Mouse (Mus musculus) inflammation-experienced regulatory T-cells, adult 6 months (primary cell): ENCODE measurements around the gene Shroom3. TPM values are rescaled to one million over a fixed set of nuclear protein-coding genes. Genes with fewer than 3 reads are reported as not detected.

ENCODE experiments used
- ATAC-seq: one replicate; pipeline ENCODE4 v1.8.0; 2017
- polyA plus RNA-seq, 3 experiments: library from polyadenylated mRNA; unstranded; fragments of 100-300 nt; shearing (Covaris generic); gene quantifications; one replicate each; pipeline ENCODE4 v1.2.1; 2017

Gene Shroom3
- polyA plus RNA-seq: under 1 TPM in 1 of 3 experiments, not detected in 2; 0.05 TPM

DNA sequence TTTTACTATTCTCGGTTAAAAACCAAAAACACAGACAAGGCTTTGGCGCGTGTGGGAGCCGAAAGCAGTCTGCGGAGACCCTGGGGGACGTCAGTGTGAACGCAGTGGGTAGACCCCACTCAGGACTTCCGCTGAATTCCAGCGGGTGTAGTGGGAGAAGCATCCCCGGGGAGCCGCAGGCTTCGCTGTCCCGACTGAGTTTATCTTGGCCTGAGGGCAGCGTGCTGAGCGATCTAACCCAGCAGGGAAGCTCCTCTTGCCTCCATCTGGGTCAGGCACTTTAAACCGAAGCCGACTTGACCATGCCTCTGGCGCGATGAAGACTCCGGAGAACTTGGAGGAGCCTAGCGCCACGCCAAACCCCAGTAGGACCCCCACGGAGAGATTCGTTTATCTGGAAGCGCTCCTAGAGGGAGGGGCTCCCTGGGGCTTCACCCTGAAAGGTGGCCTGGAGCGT is at the start of gene Shroom3:
Gene Shroom3, plus strand, starts transcription at position 85 of the 457 bp plus-strand sequence.
- ATAC-seq: no peak

DNA sequence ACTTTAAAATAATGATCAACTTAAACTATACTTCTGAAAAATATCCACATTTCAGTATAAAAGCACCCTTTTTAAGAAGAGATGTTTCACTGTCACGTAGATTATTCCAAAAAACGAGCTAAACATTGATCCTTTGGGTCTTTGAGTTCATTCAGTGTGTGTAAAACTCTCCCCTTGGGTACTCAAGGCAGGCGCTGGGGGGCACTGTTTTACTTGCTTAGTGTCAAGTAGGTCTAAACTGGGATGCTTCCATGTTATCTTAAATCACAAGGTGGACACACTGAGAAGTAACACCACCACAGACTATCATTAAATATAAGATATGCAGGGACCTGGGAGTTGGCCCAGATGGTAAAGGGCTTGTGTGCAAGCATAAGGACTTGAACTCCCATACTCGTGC is 49.7 kb upstream of the Shroom3 start:
- no peak for ATAC-seq

DNA sequence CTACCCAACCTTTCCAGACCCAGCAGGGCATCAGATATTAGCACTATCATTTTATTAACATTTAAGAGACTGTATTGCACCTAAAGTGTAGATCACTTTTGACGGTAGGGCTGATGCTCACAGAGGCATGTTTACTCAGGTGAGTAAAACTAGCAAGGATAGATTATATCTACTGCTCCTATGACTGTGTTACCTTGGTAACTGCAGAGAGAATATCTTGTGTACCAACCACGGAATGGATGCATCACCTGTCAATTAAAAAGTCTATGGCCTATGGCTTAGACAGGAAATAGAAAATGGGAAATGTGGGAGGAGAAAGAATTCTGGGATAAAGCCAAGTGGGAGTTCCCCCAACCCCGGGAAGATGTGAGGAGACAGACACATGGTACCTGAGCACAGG is 48.3 kb upstream of the Shroom3 start:
- ATAC-seq: no peak

DNA sequence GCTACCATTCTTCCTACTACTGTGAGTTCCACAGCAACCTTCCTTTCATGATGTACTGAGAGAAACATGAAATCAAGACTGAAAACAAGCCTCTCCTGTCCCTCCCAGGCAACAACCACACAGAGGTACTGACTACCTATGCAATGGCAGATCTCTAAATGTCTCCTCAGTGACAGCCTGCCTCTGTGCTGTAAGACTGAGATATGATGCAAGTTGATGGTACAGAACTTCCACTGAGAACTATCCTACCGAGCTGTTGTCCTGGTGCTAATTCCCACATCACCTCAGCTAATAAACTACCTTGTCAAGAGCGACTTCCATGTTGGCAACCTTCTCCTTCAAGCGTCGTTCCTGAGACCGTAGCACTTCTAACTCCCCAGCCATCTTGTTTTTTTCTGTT is 47.3 kb upstream of the Shroom3 start:
- no peak for ATAC-seq

DNA sequence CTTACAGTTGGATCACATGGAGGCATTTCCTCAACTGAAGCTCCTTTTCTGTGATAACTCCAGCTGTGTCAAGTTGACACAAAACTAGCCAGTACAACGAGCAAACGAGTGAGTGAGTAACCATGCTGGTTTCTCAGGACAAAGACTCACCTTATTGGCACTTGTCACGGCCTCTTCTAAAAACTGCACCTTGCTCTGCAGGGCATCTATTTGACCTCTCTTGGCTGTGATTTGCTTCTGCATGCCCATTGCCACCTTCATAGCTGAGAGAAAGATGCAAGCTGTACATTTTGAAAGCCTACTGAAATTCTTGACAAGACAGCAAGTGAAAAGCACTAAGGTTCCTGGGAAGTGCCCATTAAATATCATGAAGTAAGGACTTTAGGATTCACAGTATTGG is 42.4 kb upstream of the Shroom3 start:
- no peak for ATAC-seq

DNA sequence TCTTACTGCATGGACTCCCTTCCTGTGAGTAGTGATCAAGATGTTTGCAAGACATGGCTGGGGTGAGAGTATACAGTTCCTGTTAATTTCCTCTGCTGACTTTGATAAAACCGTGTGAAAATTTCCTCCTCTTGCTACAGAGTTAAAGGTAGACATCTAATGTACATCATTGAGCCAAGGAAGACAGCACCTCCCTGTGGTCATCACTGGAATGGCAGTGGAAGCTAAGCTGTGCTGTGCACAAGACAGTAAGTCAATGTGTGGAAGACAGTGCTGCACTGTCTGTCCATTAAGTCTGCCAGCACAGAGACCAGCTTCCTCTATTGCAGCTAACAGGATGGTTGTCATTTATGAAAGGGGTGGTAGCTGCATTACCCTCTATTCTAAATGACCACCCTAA is 27.0 kb upstream of the Shroom3 start:
- ATAC-seq: peak; percentile 68

DNA sequence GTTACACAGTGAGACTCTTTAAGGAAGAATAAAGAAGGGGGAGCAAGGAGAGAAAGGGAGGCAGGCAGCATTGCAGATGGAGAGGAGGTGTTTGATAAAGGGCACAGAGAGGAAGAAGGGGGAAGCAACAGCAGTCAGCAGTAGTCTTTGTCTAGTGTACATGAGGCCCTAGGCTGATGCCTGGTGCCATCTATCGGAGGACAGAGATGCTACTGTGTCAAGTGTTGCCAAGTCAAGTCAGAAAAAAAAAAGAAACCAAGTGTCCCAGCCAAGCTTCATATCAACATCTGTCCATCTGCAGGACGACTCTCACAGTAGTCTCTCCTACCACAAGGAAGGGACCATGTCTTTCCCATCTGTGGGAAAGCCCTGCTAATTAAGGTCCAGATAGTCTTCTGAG is 18.9 kb upstream of the Shroom3 start:
- ATAC-seq: no peak

DNA sequence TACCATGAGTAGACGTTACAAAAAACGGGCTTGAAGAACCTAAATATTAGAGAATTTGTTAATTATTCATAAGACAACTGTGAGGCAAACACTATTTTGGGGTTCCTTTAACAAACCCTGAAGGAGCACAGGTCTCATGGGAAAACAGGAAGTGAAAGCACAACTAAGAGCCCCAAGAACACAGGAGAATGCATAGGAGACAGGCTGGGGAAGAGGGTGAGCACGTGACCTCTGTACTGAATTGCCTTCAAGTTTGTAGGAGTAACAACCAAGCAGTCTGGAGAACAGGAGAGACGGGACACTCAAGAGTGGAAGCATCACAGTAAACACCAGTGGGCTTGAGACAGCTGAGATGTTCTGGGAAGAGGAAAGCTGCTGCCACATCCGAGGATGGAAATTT is 16.4 kb upstream of the Shroom3 start:
- no peak for ATAC-seq

DNA sequence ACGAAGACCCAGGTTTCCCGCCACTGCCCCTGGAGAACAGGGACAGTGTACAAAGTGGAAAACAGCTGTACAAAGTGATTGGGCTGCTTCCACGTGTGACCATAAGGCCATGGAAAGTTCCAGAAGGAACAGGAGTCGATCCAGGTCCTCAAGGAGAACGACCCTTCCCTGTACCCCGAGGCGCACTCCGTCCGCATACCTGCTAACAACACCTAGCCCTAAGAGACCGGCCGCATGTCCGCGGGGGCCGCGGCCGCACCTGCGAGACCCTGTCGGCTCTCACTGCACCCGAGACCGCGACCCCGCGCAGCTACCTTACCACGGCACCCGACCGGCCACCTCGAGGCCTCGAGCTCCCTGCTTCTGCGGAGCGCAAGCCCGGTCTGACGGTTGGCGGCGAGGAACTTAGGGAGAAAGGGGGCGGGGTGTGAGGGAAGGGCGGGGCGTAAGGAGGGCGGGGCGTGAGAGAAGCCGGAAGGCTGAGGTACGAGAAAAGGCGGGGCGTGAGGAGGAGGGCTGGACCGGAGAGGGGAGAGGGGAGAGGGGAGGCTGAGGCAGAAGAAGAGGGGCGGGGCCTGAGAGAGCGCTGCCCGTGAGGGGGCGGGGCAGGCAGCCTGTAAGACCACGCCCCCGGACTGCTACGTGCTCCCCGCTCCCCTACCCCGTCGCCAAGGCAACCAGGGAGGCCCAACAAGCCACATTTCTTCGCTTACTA is 8.2 kb upstream of the Shroom3 start, which contains the start of gene Ccdc158:
Gene Ccdc158, minus strand, starts transcription at position 413 of the 715 bp plus-strand sequence.
- ATAC-seq: peak; percentile 63

DNA sequence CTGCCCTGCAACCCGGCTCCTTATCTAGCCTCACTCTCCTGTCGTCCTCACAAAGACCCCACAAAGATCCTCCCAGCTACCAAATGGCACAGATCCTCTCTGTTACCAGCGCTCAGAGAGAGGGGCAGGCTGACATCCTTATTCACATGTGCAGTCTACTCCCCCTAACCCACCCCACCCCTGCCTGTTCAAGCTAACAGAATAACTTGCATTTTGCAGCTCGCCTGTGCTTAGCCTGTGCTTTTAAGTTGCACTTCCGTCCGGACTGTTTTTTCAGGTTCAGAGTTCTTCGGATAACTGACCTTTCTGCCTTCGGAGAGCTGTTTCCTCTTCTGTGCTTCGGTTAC is 7.7 kb upstream of the Shroom3 start:
- ATAC-seq: no peak

DNA sequence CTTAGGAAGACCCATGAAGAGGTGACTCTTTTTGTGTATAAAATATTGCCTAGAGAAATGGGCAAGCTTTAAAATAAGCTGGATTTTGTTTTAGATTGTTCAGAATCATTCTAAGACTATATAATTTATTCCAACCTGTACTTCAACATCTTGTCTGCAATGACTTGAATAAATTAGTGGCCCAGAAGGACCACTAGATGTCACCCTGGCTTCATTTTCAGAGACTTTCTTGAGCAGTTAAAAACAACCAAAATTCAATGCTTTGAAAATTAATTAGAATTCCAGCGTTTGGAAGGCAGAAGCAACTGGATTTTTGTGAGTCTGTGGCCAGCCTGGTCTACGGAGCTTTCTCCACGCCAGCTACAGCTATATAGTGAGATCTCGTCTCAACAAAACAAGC is 3.8 kb upstream of the Shroom3 start:
- ATAC-seq: no peak

DNA sequence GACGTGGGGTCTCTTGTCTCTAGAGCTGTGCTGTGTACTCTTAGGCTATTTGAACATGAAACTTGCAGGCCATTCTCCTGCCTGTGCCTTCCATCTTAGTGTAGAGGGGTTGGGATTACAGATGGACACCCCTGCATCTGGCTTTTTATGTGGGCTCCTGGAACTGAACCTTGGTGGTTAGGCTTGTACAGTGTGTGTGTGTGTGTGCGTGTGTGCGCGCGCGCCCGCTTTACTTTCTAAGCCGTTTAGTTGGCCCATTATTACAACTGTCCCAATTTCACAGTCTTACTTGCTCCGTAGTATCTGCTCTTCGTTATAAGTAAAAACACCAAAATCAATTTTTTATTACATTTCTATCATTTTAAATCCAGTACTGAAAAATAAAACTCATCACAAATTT is 1.4 kb upstream of the Shroom3 start:
- ATAC-seq: no peak

DNA sequence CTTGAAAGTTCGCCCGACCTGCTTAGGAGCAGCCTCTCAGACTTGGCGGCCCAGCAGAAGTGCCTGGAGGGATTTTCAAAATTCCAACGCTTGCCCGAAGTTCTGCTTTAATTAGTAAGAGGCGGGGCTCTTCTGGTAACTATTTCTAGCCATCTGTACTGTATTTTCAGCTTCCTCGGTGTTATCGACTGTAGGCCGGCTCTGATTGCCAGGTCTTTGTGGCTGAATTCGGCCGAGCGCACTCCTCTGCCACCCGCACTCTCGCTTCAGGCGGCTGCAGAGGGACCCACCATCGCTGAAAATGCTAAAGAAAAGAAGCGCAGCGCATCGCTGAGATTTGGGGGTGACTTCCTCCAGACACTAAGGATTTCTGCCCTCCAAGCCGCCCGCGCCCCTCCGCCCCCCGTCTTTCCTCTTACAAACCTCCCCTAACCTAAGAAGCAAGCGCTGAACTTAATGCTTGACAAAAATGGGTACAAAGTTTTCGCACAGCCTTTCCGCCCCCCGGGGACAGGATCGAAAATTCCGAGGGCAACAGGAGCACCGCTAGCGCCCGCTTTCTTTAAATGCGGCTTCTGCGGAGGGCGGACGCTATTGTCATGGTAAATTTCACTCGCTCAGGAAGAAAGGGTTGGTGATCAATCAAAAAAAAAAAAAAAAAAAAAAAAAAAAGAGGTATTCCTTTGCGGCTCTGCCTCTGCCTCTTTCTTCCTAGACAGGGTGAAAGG is 450 bp upstream of the Shroom3 start:
- no peak for ATAC-seq

DNA sequence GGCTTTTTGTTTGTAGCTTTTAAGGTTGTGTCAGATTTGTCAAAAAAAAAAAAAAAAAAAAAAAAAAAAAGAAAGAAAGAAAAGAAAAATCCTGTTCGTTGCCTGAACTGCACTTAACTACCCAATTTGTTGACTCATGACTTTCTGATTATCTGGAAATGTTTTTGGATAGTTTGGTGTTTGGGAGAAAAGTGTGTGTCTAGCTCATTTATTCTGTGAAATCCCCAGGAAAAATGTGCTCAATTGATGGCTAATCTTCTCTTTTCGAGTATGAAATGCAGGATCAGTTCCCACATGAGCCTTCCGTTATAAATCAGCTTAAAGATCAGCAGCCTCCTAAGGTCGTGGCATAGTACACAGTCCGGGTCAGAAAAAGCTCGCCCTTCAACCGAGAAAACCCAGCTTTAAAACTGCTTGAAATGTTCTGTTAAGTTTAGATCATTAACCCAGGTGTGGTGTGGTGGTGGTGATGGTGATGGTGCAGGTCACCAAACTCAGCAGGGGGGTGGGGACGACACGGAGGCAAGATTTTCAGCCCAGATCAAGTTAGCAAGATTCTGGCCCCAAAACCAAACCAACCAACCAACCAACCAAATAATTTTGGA is 738 bp downstream of the Shroom3 start:
- no peak for ATAC-seq

DNA sequence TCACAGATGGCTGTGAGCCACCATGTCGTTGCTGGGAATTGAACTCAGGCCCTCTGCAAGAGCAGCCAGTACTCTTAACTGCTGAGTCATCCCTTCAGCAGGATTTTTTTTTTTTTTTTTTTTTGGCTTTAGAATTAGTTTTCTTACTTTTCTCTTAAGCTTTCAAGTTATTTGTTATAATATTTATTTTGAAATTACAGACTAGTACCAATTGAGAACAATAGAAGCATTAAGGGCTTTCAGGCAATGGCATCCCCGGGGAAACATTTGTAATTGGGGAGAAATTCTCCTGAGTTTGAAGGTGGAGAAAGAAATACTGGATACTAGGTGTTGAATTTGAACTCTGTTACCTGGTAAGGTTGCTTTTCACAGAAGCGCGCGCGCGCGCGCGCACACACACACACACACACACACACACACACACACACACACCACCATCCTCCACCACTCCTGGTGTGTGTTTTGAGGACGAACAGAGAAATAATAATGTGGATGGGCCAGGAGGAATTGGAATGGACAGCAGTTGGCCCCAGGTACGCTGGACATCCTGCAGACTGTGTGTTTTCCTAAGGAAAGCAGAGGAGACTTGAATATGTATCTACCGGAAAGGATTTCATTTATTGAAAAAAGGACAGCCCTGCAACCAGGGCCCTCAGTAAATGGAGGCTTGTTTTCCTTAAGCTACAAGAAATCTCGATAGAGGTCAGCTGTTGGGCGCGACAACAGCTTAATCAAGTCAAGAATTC is 1.7 kb downstream of the Shroom3 start:
- no peak for ATAC-seq

DNA sequence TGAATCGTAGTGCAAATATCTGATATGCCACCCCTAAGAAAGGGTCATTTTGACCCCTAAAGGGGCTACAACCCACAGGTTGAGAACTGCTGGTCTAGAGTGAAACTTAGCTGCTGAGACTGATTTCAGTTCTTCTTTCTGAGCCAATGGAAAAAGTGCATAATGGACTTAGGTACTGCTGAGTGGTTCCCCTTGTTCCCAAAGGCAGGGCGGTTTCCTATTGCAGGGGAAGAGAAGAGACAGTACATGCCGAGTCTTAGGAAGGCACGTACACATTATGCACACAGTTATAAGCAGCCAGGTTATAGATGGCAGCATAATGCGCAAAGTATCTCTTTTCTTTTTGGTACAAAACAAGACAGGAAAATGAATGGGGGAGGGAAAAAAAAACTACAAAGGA is 4.9 kb downstream of the Shroom3 start:
- ATAC-seq: no peak

DNA sequence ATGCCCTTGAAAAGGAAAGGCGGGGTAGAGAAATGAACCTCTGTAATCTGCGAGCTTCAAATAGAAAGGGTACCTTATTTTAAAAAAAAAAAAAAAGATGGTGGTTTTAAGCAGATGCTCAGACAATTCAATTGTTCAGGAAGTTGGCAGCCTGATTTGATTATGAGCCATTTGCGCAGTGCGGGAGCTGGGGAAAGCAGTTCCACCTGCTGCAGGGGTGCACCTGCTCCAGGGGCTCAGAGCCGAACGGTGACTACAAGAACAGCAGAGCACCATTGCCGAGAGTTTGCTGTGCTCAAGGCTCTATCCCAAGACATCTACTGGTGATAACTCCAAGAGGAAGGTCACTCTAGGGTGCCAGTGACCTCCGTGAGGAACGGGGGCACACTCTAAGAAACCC is 5.3 kb downstream of the Shroom3 start:
- ATAC-seq: no peak

DNA sequence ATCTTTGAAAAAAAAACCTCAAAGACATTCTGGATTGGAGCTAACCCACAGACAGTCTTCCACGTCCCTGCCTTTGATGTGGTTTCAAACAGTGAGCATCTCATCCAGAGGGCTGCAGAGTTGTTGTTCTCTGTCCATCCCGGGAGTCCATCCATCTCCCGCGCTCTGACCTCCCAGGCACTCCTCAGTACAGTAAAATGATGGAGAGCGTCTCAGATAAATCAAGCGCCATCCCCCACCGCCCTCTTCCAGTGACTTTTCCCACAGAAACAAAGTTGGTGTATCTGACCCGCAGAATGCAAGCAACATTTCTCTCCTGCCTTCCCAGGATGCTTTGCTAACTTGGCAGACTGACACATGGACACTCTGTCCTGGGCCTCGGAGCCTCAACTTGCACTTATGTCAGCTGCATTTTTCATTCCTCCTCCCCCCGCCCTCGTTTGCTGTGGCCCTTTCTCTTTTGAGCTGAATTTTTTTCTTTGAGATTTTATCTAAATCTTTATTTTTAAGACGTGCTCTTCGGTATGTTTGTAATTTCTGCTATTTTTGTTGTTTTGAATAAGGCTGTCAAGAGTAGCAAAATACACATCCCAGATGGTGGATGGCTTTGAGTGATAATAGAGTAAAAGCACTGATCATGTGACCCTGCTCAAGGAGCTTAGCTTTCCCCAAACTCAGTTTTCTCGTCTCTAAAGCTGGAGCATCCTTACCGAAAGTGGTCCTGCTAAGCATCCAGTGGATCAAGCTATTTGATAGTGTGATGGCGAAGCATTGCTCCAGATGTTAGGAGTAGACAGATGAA is 9.2 kb downstream of the Shroom3 start:
- ATAC-seq: no peak

DNA sequence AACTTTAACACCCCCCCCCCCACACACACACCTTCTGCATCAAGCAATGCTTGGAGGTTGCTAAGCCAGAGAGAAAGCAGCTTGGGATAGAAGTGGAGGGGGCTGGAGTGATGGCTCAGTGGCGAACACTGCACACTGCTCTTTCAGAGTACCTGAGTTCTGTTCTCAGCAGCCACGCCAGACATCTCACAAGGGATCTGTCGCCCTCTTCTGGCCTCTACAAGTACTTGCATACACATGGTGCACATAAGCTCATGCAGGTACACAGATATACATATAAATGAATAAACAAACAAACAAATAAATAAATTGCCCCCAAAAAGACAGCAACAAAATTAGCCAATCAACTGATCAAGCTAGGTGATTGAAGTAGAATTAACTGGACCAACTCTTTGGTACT is 10.5 kb downstream of the Shroom3 start:
- no peak for ATAC-seq

DNA sequence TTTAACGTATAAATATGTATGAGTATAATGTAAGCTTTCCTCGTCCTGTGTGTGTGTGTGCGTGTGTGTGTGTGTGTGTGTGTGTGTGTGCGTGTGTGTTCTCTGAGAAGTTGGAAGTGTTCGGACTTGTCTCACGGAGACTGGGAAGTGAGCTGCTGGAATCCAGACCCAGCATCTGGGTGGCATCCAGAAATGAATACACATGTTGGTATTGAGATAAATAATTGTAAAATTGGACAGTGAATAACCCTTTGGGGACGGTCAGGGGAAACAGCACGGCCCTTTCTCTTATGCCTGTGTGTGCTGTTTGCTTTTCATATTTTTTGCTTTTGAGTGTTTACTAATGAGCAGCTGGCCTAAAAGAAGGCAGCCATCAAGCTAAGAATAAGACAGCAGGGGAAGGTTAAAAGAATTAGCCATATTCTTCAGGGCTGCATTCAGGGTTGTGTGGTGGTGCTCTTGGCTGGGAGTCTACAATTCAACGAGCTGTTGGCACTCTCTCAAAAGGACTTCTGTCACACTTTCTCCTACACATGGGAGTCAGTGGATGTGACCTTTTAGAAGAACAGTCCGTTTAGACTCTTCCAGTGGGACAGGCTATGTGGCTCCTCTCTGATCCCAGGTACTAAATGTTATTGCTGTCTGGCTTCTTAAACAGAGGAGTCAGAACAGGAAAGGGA is 11.2 kb downstream of the Shroom3 start:
- no peak for ATAC-seq

DNA sequence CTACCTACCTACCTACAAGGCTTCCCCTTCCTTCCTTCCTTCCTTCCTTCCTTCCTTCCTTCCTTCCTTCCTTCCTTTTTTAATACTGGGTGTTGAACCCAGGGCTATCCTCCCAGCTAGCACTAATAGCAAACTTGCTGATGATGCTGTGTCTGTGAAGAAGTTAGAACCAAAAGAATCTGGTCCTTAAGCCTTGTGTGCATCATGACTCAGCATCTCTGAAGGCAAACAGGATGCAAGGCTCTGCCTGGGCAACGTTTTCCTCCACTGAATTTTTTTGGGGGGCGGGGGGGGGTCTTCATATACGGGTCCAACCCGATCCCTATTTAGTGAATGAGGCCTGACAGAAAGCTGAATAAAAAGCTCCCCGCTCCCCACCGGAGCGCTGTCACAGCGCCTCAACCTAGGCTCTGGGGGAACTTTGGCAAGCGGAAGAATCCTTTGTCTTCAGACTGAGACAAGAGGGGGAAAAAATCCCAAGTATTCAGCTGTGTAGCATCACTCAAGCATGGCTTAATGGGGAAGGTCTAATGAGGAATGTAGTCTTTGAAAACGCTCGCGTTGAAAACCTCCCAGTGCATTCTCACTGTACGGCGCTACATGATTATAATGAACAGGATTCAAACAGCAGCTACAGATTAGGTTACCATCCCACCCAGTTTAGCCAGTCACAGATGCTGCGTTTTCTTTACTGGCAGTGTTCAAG is 15.0 kb downstream of the Shroom3 start:
- no peak for ATAC-seq
